21 mouse cellular contexts compared by ENCODE assay signal in the genomic region with DNA sequence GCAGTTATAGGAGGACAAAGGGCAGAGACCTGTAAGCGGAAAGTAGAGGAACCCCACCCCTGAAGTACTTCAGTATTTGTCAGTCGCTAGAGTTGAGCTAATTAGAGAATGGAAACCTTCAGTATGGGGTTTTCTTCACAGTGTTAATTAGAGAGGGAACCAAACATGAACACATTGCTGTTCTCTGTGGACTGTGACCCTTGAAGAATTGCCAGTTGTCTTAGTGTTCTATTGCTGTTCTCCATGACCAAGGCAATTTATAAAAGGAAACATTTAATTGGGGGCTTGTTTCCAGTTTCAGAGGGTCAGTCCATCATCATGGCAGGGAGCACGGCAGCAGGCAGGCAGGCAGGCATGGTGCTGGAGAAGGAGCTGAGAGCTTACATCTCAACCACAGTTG. TPM values are rescaled to one million over a fixed set of nuclear protein-coding genes. Genes with fewer than 3 reads are reported as not detected.
A peak's percentile ranks its signal among the peaks of the same experiment; 100 is the strongest.
DNase-seq lines count a peak whose midpoint lies in the region; ATAC-seq and TF ChIP-seq lines count a peak whose summit lies in the region.
"Had no signal": no experiment of that assay in that cellular context is flagged by ENCODE, and none has a peak within 500 bp of the region (broad histone marks: within the 10 kb centered on the region; RNA-seq: fewer than 3 reads in every experiment).

No protein-coding gene starts in this region.

- 0 out of 2 replicates have a peak, but pooled peaks cover 5% of the 10 kb centered on the region for H3K4me1 ChIP-seq in kidney, adult 2 months (ENCODE audit: control insufficient read depth, insufficient read depth, low read length)
- H3K4me1 ChIP-seq in kidney, embryonic 16.5 days (ENCODE audit: insufficient read depth, low read length): no peaks in the 10 kb centered on the region
- no peaks in the 10 kb centered on the region for H3K4me1 ChIP-seq in kidney, embryonic 14.5 days (ENCODE audit: control insufficient read depth, insufficient read depth, low read length)

- H3K4me2 ChIP-seq in kidney, embryonic 16.5 days (replicated peaks; ENCODE audit: low read depth, low read length): no peak overlapping the region
- no peak overlapping the region for H3K4me2 ChIP-seq in kidney, embryonic 14.5 days (replicated peaks; ENCODE audit: low read depth, low read length)

- 47% methylated on average over 3 of the region's 3 CpGs for WGBS in kidney, adult 2 months
- WGBS in kidney, embryonic 16.5 days: 66% methylated on average over 3 of the region's 3 CpGs
- 71% methylated on average over 3 of the region's 3 CpGs for WGBS in kidney, embryonic 14.5 days

- no peak overlapping the region for H3K9ac ChIP-seq in kidney, embryonic 16.5 days (replicated peaks; ENCODE audit: low read length)
- no peak overlapping the region for H3K9ac ChIP-seq in kidney, embryonic 14.5 days (ENCODE audit: low read depth, low read length)

- H3K27ac ChIP-seq in kidney, adult 2 months (ENCODE audit: insufficient read depth, low read depth, low read length): no peak overlapping the region
- no peak overlapping the region for H3K27ac ChIP-seq in kidney, embryonic 16.5 days (ENCODE audit: low read length)
- no peak overlapping the region for H3K27ac ChIP-seq in kidney, embryonic 14.5 days (ENCODE audit: low read depth, low read length)

- no peak overlapping the region for H3K4me3 ChIP-seq in kidney, adult 2 months (ENCODE audit: insufficient read depth, low read depth, low read length)
- no peak overlapping the region for H3K4me3 ChIP-seq in kidney, embryonic 16.5 days (ENCODE audit: low read length)
- H3K4me3 ChIP-seq in kidney, embryonic 14.5 days (ENCODE audit: low read length): no peak overlapping the region

- TF ChIP-seq POLR2A in kidney, adult 2 months (IDR thresholded peaks at IDR 0.05; ENCODE audit: low read depth, low read length): no peak

- no peak for ATAC-seq in kidney, embryonic 16.5 days (ENCODE audit: low FRiP score, low TSS enrichment)
- ATAC-seq in kidney, embryonic 14.5 days (ENCODE audit: low FRiP score, low TSS enrichment): no peak
- ATAC-seq: activated CD4-positive, CD25-positive, alpha-beta regulatory T cell, adult 4 months; CD4-positive, CD25-positive, alpha-beta regulatory T cell, adult 4 months had no signal

- DNase-seq in kidney, adult 2 months: peak; percentile 72
- DNase-seq in kidney, adult 9 months: peak; percentile 58
- no peak for DNase-seq in kidney, postnatal 14 days
- DNase-seq in kidney, postnatal 36 days: peak; percentile 22 to 49
- DNase-seq: adrenal gland, adult 2 months; adrenal gland, adult 8-10 months; adrenal gland, postnatal 10 days; adrenal gland, postnatal 14 days; adrenal gland, postnatal 25 days; adrenal gland, postnatal 36 days; B cell, adult 2 months; cerebellum, adult 11 months; cerebellum, adult 11-12 months; cerebellum, adult 18-20 months had no signal

- no peaks in the 10 kb centered on the region for H3K36me3 ChIP-seq in kidney, adult 2 months (ENCODE audit: control insufficient read depth, insufficient read depth, low read length)
- no peaks in the 10 kb centered on the region for H3K36me3 ChIP-seq in kidney, embryonic 16.5 days (ENCODE audit: insufficient read depth, low read length)
- H3K36me3 ChIP-seq in kidney, embryonic 14.5 days (ENCODE audit: control insufficient read depth, insufficient read depth, low read length): no peaks in the 10 kb centered on the region
- H3K36me3 ChIP-seq: G1E had no signal

- H3K27me3 ChIP-seq in kidney, adult 2 months (replicated peaks; ENCODE audit: control insufficient read depth, insufficient read depth, low read length): no peaks in the 10 kb centered on the region
- H3K27me3 ChIP-seq in kidney, embryonic 16.5 days (ENCODE audit: insufficient read depth, low read length): no peaks in the 10 kb centered on the region
- no peaks in the 10 kb centered on the region for H3K27me3 ChIP-seq in kidney, embryonic 14.5 days (ENCODE audit: control insufficient read depth, insufficient read depth, low read length)
- H3K27me3 ChIP-seq: CH12.LX, Patski had no signal

- TF ChIP-seq CTCF in kidney, adult 2 months (conservative IDR thresholded peaks at IDR 0.05; ENCODE audit: insufficient read depth, insufficient read length, low read depth, low read length): no peak

- no peaks in the 10 kb centered on the region for H3K9me3 ChIP-seq in kidney, embryonic 16.5 days (ENCODE audit: low read length)
- H3K9me3 ChIP-seq in kidney, embryonic 14.5 days (ENCODE audit: control insufficient read depth, low read length): no peaks in the 10 kb centered on the region
- H3K9me3 ChIP-seq: G1E had no signal

RNA-seq across cellular contexts. Expression of gene Rin3, which starts 47.3 kb away (rescaled TPM):
- 11.6 and 15.4 TPM in 2 replicates for polyA plus RNA-seq in kidney, adult 2 months (2012; rRNA removed)
- polyA plus RNA-seq in kidney, embryonic 16.5 days (2015; fragmentation: Nextera tagmentation; extraction: Ambion mirVana): 8.7 and 9.1 TPM in 2 replicates
- 6.7 and 9.2 TPM in 2 replicates for polyA plus RNA-seq in kidney, embryonic 14.5 days (2014; fragmentation: Nextera tagmentation; extraction: Ambion mirVana)
